Mouse (Mus musculus): ENCODE measurements around the gene Mrps23.

The Mrps23 gene

DNA sequence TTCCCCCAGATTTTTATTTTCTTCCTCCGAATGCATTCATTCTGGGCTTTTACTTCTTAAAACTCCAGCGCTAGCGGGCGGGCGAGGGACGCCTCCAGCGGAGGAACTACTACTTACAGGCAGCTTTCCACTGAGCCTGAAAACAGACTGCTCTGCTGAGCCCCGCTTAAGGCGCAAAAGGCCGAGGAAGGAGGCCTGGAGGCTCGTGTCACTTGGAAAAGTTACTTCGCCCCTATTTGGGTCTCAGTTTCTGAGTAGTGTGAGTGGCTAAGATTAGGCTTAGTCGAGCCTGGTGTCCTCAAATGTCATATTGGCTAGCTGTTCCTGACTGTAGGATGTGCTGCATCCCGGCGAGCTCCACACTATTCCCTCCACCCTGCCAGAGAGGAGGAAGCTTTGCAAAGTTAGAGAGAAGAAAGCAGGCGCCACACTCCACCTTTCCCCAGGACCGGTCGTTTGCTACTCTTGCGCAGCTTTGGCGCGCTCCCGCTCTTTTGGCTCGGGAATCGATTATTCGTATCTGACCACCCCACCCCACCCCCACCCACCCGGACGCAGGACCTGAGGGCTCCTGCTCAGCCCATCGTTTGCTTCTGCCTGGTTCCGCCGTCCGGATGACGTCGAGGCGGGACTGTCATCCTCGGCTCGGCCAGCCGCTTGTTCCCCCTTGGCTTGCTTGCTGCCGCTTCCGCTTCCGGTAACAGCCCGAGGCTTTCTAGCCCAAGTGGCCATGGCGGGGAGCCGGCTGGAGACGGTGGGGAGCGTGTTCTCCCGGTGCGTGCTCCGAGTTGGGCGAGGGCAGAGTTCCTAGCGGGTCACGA, at the start of gene Mrps23:
Gene Mrps23 (plus strand): TSS at position 677 of the 821 bp plus-strand sequence.
- DNase-seq (ENCODE audit: low read depth, low spot score), result peak; percentile 98

DNA sequence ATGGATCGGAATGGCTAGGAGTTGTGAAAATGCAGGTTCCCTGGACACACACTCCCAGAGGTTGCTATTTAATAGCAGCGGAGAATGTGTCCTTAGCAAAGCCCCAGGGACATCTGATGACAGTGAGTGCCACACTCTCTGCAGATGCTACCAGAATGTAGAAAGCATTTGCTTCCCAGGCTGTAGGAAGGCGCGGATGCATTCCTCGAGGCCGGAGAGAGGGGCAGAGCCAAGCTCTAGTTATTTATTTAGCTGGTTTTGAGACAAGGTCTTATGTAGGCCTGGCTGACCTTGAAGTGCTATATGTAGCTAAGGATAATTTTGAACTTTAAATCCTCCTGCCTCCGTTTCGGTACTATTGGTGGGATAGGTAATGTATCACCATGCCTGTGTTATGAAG, 49.7 kb upstream of the Mrps23 start:
- no peak for DNase-seq (ENCODE audit: low read depth, low spot score)

- DNase-seq (ENCODE audit: low read depth, low spot score), result peak; percentile 73
These were observed 48.7 kb upstream of the Mrps23 start for GRCm38 (mm10) chr11:88155451-88155850.

GRCm38 (mm10) chr11:88155998-88156397, 48.2 kb upstream of the Mrps23 start:
- no peak for DNase-seq (ENCODE audit: low read depth, low spot score)

GRCm38 (mm10) chr11:88156403-88156802, 47.8 kb upstream of the Mrps23 start:
- peak; percentile 58 for DNase-seq (ENCODE audit: low read depth, low spot score)

DNA sequence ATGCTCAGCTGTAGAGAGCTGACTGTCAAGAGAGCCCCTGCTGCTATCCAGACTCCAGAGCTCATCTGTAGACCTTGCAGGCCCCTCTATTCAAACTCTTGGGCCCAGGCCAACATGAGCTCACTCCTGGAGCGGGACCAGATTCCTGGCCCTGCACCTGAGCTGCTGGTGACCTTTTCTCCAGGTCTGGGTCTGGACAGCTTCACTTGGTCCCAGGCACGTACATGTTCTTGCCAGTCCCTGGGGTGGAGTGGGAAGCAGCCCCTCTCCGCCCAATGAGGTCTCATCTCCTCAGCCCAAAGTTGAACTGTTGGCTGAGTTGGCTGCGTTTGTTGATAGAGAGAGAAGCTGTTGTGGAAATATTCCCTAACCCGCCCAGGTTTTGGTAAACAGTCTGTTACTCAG, 45.3 kb upstream of the Mrps23 start:
- peak; percentile 63 for DNase-seq (ENCODE audit: low read depth, low spot score)

- no peak for DNase-seq (ENCODE audit: low read depth, low spot score)
These were observed 44.8 kb upstream of the Mrps23 start for GRCm38 (mm10) chr11:88159389-88159788.

DNA sequence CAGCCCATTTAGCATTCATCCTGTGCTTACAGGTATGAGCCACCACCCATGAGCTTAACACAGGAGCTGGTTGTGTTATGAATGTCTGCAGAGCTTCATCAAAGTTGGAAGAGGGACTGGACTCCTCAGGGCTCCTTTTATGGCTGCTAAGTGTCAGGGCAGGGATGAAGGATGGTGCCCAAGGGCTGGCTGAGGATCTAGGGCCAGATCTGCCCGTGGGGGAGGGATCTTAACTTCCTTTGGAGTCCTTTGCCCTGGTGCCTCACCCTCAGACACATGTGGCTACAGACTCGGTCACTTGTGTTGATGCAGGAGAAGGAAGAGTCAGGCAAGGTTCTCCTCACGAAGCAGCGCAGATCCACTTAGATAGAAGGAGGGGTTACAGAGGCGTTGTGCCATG, 43.9 kb upstream of the Mrps23 start:
- DNase-seq (ENCODE audit: low read depth, low spot score), result no peak

- DNase-seq (ENCODE audit: low read depth, low spot score), result peak; percentile 94
These were observed 43.1 kb upstream of the Mrps23 start for GRCm38 (mm10) chr11:88161051-88161581.

- peak; percentile 96 for DNase-seq (ENCODE audit: low read depth, low spot score)
These were observed 42.4 kb upstream of the Mrps23 start for GRCm38 (mm10) chr11:88161651-88162362.

GRCm38 (mm10) chr11:88162740-88163139, 41.4 kb upstream of the Mrps23 start:
- DNase-seq (ENCODE audit: low read depth, low spot score), result no peak

GRCm38 (mm10) chr11:88164213-88164723, 39.9 kb upstream of the Mrps23 start:
- DNase-seq (ENCODE audit: low read depth, low spot score), result no peak

DNA sequence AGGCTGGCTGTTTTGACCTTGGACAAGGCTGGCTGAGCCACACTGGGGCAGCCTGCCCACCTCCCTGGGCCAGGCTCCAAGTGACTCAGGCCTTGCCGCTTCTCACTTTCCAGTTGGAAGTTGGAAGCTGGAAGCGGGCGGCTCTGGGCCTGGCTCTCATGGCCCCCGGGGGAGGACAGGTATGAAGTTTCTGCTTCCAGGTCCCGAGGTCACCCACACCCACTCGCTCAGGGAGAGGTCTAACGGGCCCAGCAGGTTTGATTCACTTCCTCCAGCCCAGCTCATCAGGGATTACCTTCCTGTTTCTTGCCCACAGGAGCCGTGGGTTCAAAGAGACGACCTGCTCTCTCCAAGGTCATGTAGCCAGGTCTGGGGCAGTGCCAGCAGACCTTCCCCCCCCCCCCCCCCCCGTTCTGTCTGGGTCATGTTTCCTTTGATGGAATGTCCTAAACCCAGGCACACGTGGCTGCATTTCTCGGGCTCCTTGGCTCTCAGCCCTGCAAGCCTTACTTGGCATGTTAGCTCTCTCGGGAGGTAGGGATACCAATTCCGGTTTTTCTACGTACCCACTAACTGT, 39.3 kb upstream of the Mrps23 start:
- DNase-seq (ENCODE audit: low read depth, low spot score), result peak; percentile 73

DNA sequence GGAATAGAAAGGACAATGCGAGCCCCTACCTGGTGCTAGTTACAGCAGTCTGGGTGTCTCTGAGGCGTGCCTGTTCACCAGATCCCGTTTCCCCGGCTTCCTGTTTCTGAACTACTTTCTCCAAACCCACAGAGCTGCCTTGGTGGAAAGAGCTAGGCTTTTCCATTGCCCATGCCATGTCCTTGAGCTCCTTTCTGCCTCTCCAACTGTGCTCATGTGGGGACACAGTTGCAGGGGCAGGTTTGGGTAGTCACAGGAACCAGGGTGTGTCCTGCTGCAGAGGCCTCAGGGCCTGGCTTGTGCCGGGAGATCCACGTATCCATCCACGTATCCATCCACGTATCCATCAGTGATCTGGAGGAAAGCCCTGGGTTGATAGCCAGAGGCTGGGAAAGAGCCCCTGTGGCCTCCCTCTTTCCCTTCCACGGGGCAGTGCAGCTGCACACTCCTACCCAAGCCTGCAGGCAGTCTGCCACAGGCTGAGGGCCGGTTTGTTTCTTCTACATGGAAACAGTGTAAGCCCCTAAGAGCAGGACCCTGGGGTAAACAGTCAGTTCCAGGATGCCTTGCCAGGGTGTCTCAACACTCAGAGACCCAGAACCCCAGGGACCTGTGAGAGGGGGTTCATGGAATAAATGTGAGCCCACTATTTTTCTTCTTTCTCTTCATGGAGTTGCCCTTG, 38.4 kb upstream of the Mrps23 start:
- DNase-seq (ENCODE audit: low read depth, low spot score), result no peak

- no peak for DNase-seq (ENCODE audit: low read depth, low spot score)
These were observed 37.7 kb upstream of the Mrps23 start for GRCm38 (mm10) chr11:88166471-88166870.

DNA sequence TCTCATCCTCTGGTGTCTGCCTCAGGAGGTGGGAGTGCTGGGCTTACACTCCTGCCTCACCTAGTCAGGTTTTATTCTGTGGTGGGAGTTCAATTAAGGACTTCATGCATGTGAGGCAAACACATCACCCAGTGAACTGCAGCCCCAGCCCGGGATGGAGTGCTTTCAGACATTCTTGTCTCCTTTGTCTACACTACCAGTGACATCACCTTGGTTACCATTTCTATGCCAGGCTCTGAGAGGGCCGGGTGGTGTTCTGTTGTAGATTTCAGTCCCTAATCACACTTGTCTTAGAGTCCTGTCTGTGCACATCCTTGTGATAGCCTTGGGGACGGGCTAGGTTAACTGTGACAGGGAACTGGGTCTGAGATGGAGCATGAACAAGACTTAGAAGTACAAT, 35.6 kb upstream of the Mrps23 start:
- DNase-seq (ENCODE audit: low read depth, low spot score), result no peak

GRCm38 (mm10) chr11:88169531-88170040, 34.6 kb upstream of the Mrps23 start:
- DNase-seq (ENCODE audit: low read depth, low spot score), result no peak

DNA sequence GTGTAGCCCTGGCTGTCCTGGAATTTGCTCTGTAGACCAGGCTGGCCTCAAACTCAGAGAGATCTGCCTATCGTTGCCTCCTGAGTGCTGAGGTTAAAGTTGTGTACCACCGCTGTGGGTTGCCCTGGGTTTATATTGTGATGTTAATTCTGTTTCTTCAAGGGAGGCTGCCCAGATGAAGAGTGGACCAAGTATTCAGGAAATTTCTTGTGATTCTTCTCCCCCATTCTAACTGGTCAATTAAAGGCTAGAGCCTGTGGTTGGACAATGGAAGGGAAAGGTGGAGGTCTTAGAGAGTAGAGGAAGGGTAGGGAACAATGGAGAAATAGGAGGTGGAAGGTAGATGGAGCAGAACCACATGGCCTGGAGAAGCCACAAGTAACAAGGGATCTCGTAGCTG, 33.6 kb upstream of the Mrps23 start:
- no peak for DNase-seq (ENCODE audit: low read depth, low spot score)

DNA sequence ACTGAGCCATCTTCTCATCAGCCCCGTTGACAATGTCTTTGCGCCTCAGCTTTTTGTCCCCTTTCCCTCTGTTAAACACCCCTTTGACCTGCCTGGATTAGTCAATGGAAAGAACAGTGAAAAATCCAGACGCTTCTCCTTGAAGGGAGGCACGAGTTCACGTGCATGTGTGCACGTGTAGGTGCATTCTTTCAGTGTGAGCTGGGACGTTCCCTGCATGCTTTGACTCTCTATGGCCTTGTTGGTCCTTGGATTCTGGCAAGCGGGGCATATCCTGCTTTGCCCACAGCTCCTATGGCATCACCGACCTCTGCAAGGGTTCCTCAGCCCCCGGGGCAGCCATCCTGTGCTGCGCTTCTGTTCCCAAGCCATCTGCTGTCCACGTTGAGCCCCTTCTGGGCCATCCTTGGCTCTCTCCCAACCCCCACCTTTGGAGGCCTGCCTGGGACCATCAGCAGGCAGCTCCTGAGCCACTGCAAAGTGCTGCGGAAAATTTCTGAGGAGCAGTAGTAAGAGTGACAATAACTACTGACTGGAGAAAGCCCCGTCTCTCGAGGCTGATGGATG, 32.2 kb upstream of the Mrps23 start:
- DNase-seq (ENCODE audit: low read depth, low spot score), result no peak

- peak; percentile 69 for DNase-seq (ENCODE audit: low read depth, low spot score)
These were observed 31.4 kb upstream of the Mrps23 start for GRCm38 (mm10) chr11:88172601-88173325.
